Mouse (Mus musculus) embryonic facial prominence, embryonic 10.5 days (tissue): ENCODE measurements at regions not wholly inside any gene's neighbourhood (a gene's known extent, or its start where the extent isn't known, plus 50 kb on each side); places are given as distances from the start of the nearest gene placed in this dataset.
"Not testable (repeated sequence)": the region's sequence is repeated elsewhere in the genome, so short reads cannot be mapped to it uniquely, and the experiment has no call there.

Experiments
- DNase-seq: peaks from one replicate; pipeline ENCODE4 v3.0.0-alpha.2; 2017; ENCODE audit warnings: low spot score
- H3K27ac ChIP-seq: fragments of 300-500 bp; sonication (generic); replicated peaks from 2 replicates; pipeline ENCODE4 v1.5.1; 2016; ENCODE audit warnings: mild to moderate bottlenecking
- H3K27me3 ChIP-seq: fragments of 300-500 bp; sonication (generic); replicated peaks from 2 replicates; pipeline ENCODE4 v1.6.1; 2016; ENCODE audit warnings: low read depth, mild to moderate bottlenecking; ENCODE audit not compliant: poor library complexity, severe bottlenecking
- H3K36me3 ChIP-seq: fragments of 300-500 bp; sonication (generic); replicated peaks from 2 replicates; pipeline ENCODE4 v1.6.1; 2016; ENCODE audit warnings: mild to moderate bottlenecking, moderate library complexity
- H3K4me1 ChIP-seq: fragments of 300-500 bp; sonication (generic); 2 replicates; pipeline ENCODE4 v1.6.1; 2016
- H3K4me3 ChIP-seq: fragments of 300-500 bp; sonication (generic); 2 replicates; pipeline ENCODE4 v1.5.1; 2016; ENCODE audit warnings: mild to moderate bottlenecking, moderate library complexity
- H3K9me3 ChIP-seq: fragments of 300-500 bp; sonication (generic); 2 replicates; pipeline ENCODE4 v1.6.1; 2016; ENCODE audit warnings: mild to moderate bottlenecking
- WGBS: fragments of 180-500 bp; shearing (Covaris S2); methylation state at CpG from one replicate; pipeline ENCODE4 v1.1.7; 2016; 5-methylcytosine and 5-hydroxymethylcytosine counted together

DNA sequence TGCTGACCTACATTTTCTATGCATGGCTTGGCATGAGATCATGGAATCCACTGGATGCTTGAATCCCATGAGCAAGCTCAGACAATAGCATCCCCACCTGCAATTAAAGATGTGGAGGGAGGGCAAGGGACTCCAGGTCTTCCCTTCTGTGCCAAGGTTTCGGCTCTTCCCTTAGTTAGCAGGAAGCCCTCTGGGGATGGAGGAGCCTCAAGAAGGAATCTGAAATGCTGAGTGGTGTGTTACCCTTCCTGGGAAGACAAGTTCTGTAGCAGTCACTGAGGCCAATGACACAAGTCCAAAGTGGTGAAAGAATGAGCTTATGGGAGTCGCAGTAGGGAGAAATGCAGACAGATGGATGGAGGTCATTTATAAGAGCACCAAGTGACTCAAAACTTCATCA is 125.4 kb upstream of the Dapk1 start:
- Histone ChIP-seq H3K4me3 (no peak overlapping the region), H3K36me3 (no peaks in the 10 kb centered on the region), H3K27me3 (peaks cover 33% of the 10 kb centered on the region), H3K4me1 (peaks cover 23% of the 10 kb centered on the region), H3K27ac (no peak overlapping the region), H3K9me3 (no peaks in the 10 kb centered on the region)
- no peak for DNase-seq
- WGBS = 91% methylated on average over 2 of the region's 2 CpGs

DNA sequence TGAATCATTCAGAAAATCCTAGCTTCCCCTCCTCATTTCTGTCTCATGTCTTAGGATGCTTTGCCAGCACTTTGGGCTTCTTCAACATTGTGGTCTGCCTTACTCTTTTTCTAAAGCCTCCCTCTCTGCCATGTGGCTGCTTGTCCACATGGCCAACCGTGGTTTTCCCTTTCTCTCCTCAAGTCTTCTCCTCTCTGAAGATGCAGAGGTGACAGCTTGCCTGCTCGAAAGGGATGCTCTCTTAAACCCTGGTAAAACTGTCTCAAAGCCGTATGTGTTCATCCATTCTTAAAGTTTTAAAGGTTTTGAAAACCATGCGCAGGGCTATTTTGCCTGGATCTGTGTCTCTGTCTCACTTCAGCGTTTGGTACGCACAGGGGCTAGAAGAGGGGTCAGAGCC is 123.4 kb upstream of the Dapk1 start:
- H3K36me3 ChIP-seq = no peaks in the 10 kb centered on the region
- 75% methylated on average over 6 of the region's 6 CpGs for WGBS
- no peak overlapping the region for H3K4me3 ChIP-seq
- DNase-seq = no peak
- peaks cover 23% of the 10 kb centered on the region for H3K4me1 ChIP-seq
- H3K27ac ChIP-seq = no peak overlapping the region
- H3K9me3 ChIP-seq = no peaks in the 10 kb centered on the region
- H3K27me3 ChIP-seq = peaks cover 40% of the 10 kb centered on the region

DNA sequence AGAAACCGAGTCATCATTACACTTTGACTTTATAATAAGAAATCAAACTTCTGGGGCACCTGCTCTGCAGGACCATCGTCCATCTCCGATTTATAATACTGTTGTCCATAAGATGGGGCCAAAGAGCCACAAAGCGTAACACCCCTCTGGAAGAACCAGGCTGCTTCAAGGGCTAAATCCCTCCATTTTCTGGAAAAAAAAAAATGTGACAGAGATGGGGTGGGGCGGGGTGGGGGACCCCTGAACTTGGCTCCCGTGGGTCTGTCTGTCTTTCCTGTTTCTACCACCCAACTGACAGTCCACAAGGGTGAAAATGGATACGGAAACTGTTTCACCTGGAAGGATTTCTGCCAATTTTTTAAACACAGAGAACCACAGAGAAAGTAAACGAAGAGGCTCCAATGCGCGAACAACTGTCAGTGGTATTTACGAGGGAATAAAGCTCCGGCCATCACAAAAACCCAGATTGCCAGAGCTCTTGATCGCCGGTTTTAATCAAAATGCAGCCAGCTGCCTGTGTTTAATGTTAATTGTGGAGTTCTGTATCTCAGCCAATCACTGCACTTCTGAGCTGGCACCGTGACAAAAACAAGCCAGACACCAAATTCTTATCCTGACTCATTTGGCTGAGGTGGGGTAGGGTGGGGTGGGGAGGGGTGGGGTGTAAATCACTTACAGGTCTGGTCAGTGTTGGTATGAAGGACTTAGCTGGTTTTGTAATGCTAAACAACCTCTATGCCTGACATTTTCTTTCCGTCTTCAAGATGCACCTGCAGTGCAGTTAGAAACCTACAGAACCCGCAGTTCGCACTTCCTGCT is 122.5 kb upstream of the Dapk1 start:
- H3K9me3 ChIP-seq = peaks cover 4% of the 10 kb centered on the region; the same call in 1 of the 2 replicates
- peak overlapping the region; percentile 45 for H3K4me3 ChIP-seq
- peaks cover 23% of the 10 kb centered on the region for H3K4me1 ChIP-seq
- H3K27me3 ChIP-seq = peaks cover 40% of the 10 kb centered on the region
- H3K27ac ChIP-seq = no peak overlapping the region; the same call in 1 of the 2 replicates
- 9% methylated on average over 18 of the region's 18 CpGs for WGBS
- peak; percentile 52 for DNase-seq
- H3K36me3 ChIP-seq = no peaks in the 10 kb centered on the region

DNA sequence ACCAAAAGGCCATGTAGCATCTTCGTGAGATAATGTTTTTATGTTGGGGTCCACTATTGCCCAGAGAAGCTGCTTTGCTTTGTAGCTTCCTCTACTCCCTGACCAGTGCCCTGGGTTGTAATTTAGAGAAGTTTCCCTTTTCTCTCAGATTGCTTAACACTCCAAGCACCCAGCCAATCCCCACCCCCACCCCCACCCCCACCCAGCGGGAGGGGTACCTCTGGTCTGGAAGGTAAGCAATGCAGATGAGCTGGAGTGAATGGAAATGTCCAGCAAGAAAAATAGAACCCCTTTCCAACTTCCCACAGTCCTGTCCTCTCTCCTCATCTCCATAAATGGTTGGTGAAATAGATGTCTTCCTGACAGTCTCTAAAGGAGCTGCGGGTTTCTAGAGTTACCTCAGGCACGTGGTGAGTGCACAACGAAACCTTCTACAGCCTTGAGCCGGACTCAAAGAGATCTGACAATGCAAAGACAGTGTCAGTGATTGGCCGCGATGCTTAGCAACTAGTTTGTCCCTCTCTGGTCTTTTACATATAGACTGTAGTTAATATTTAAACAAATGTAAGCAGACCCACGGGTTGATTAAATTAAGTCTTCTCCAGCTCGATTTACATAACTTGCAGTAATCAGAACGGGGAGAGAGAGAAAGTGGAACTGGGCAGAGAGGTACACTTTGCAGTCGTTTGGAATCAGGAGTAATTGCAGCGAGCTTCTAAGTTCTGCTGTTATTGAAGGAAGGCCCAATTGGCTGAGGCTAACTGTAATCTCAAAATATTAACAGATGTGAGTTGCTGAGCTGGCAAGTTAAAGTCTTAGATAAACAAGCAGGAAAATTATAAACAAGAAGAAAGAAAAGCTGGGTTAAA is 121.7 kb upstream of the Dapk1 start:
- H3K4me1 ChIP-seq = peaks cover 23% of the 10 kb centered on the region
- WGBS = 14% methylated on average over 13 of the region's 13 CpGs
- H3K36me3 ChIP-seq = no peaks in the 10 kb centered on the region
- H3K27me3 ChIP-seq = peaks cover 40% of the 10 kb centered on the region
- H3K27ac ChIP-seq = peak overlapping the region; percentile 74
- H3K9me3 ChIP-seq = peaks cover 6% of the 10 kb centered on the region; the same call in 1 of the 2 replicates
- H3K4me3 ChIP-seq = peak overlapping the region; percentile 47
- peak; percentile 37 for DNase-seq

DNA sequence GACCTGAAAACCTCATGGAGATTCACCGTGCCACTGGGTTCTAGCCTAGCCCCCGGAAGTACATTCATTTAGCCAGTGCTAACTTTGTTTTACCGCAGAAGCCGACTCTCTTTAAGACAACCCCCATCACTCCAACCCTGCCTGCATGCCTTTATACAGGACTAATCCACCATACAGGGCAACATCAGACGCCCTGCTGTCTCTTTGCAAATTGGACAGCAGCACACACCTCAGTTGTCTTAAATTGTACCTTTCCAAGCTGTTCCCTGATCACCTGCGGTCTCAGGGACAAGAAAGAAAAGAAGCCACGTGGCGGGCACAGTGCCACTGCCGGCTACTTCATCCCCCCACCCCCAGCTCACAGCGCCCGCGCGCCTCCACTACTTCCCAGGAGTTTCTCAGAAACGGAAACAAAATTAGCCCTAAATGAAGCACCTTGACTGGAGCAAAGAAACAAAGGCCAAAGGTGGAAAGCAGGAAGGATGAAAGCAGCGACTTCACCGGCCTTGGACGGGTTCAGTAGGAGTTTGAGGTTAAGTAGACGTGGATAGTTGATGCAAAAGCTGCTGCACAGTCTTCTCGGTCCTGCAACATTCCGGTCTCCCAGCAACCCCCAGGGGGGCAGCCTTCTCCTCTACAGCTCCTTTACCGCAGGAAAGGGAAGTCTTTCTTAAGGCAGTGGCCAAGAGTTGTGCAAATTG is 120.9 kb upstream of the Dapk1 start:
- peak overlapping the region; percentile 47 for H3K4me3 ChIP-seq
- H3K9me3 ChIP-seq = peaks cover 6% of the 10 kb centered on the region; the same call in 1 of the 2 replicates
- H3K36me3 ChIP-seq = no peaks in the 10 kb centered on the region
- H3K27me3 ChIP-seq = peaks cover 40% of the 10 kb centered on the region
- 6% methylated on average over 21 of the region's 21 CpGs for WGBS
- peak overlapping the region; percentile 74 for H3K27ac ChIP-seq
- H3K4me1 ChIP-seq = peaks cover 23% of the 10 kb centered on the region
- peak; percentile 54 for DNase-seq

DNA sequence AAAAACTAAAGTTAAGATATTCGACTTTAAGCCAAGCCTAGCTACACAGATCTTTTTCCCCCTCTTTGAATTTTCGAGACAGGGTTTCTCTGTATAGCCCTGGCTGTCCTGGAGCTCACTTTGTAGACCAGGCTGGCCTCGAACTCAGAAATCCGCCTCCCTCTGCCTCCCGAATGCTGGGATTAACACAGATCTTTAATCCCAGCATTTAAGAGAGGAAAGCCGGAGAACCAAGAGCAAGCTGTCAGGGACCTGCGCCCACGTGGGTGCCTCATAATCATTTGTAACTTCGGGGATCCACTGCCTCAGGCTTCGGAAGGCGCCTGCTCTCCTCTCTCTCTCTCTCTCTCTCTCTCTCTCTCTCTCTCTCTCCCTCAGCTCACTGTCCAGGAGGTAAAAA is 120.3 kb upstream of the Dapk1 start:
- not testable (repeated sequence) for DNase-seq, H3K4me3 ChIP-seq, H3K9me3 ChIP-seq, H3K36me3 ChIP-seq
- peak overlapping the region; percentile 74; the same call in 1 of the 2 replicates for H3K27ac ChIP-seq
- WGBS = 65% methylated on average over 11 of the region's 11 CpGs
- peaks cover 23% of the 10 kb centered on the region for H3K4me1 ChIP-seq
- peaks cover 34% of the 10 kb centered on the region for H3K27me3 ChIP-seq

DNA sequence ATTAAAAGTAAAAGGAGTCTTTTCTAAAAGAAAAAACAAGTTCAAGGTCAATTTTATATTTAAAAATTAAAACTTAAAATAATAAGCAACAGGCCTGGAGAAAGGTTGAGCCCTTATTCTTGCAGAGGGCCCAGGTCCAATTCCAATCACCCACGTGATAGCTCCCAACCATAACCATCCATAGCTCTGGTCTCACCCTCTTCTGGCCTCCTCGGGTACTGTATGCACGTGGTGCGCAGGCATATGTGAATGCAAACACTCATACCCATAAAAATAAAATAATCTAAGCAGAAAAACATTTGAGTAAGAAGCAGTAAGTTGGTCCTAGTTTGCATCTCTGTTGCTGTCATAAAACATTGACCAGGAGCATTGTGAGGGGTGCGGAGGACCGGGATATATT is 119.8 kb upstream of the Dapk1 start:
- Histone ChIP-seq H3K27me3 (peaks cover 34% of the 10 kb centered on the region), H3K4me3 (no peak overlapping the region), H3K4me1 (peaks cover 23% of the 10 kb centered on the region), H3K27ac (no peak overlapping the region), H3K9me3 (peaks cover 7% of the 10 kb centered on the region; the same call in 1 of the 2 replicates), H3K36me3 (no peaks in the 10 kb centered on the region)
- 91% methylated on average over 6 of the region's 6 CpGs for WGBS
- no peak for DNase-seq

DNA sequence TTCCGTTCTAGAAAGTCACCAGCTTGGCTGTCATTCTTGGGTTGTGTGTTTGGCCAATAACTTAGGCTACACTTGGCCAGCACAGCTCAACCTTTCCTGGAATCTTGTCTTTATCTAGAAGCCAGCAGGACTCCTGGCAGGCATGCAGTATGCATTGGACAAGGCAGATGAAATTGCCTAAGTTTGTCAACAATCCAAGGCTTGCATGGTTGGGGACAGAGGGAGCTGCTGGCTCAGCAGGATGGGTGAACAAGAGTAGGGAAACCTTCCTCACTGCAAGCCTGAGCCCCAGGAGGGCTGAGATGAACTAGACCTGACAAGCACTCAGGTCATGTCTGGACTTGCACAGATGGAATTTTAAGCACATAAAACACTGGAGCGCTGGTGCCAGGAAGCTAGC is 115.6 kb upstream of the Dapk1 start:
- Histone ChIP-seq H3K4me1 (peaks cover 11% of the 10 kb centered on the region), H3K36me3 (no peaks in the 10 kb centered on the region), H3K27me3 (peaks cover 8% of the 10 kb centered on the region; the same call in 1 of the 2 replicates), H3K4me3 (no peak overlapping the region), H3K9me3 (peaks cover 9% of the 10 kb centered on the region; the same call in 1 of the 2 replicates), H3K27ac (no peak overlapping the region; the same call in 1 of the 2 replicates)
- DNase-seq = no peak
- 83% methylated on average over 2 of the region's 2 CpGs for WGBS

DNA sequence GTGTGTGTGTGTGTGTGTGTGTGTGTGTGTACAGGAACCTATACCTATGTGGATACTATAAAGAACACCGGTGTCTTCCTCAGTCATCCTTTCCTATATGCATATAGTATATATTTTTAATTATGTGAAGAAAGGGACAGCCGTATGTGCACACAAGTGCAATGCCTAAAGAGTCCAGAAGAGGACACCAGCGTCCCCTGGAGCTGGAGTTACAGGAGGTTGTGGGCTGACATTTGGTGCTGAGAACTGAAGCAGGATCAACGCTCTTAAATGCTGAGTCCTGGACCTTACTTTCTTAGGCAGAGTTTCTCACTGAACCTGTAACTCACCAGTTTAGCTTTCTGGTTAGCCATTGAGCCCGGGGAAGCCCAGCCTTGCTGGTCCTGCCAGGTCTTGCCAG is 114.9 kb upstream of the Dapk1 start:
- no peak overlapping the region for H3K4me3 ChIP-seq
- H3K4me1 ChIP-seq = peaks cover 9% of the 10 kb centered on the region
- DNase-seq = no peak
- WGBS = 93% methylated on average over 5 of the region's 5 CpGs
- H3K27me3 ChIP-seq = peaks cover 2% of the 10 kb centered on the region; the same call in 1 of the 2 replicates
- H3K27ac ChIP-seq = no peak overlapping the region
- peaks cover 9% of the 10 kb centered on the region; the same call in 1 of the 2 replicates for H3K9me3 ChIP-seq
- H3K36me3 ChIP-seq = no peaks in the 10 kb centered on the region

DNA sequence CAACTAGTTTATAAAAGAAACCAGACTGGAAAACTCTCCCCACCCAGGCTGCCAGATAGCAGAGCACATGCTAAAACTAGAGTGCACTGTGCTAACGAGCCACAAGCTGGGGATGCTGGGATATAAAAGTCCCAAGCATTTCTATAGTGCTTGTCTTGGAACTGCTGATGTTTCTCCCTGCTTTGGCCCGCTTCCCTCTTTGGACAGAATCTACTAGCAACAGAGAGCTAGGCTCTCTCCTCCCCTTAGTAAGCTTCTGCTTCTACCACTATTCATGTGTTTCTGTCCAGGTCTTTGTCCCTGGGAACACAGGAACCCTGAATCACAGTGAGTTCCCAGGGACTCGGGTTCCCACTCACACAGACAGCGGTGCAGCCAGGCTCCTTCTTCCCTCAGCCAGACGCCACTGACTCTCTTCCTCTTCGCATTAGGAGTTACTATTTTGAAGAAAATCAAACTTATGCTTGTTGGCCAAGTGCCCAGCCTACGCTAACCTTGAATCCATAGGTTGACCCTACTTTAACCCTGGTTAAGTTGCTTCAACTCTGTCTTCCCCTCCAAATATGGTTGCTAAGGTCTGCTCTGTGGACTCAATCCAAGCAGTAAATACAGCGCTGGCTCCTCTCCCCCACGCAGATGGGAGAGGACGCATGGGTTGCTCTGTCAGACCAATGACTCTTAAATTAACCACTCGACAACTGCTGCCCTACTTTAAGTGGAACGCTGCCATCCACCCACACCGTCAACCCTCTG is 113.4 kb upstream of the Dapk1 start:
- WGBS = 83% methylated on average over 13 of the region's 13 CpGs

DNA sequence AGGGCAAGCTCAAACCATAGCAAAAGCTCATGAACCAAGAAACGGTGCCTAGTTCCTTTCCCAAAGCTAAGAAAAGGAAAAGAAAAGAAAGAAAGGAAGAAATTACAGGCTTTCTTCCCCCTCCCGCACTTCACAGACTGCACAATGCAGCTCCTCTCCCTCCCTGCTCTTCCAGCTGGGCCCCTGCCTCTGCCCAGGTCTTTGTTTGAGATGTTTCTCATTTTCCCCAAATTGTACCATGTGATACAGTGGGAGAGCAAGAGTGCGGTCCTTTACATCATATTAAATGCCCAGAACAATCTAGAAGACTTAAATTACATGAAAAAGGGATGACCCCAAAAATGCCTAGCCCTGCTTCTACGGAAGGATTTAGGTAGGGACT is 112.9 kb upstream of the Dapk1 start:
- H3K4me1 ChIP-seq = peaks cover 17% of the 10 kb centered on the region
- 76% methylated on average over 4 of the region's 4 CpGs for WGBS
- H3K9me3 ChIP-seq = peaks cover 9% of the 10 kb centered on the region; the same call in 1 of the 2 replicates
- peak overlapping the region; percentile 44; the same call in 1 of the 2 replicates for H3K27ac ChIP-seq
- no peak for DNase-seq
- no peaks in the 10 kb centered on the region for H3K27me3 ChIP-seq
- no peak overlapping the region for H3K4me3 ChIP-seq
- H3K36me3 ChIP-seq = no peaks in the 10 kb centered on the region

More for the DNA sequence above, 113.4 kb upstream of the Dapk1 start:
- no peaks in the 10 kb centered on the region for H3K27me3 ChIP-seq
- H3K27ac ChIP-seq = peak overlapping the region; percentile 44; the same call in 1 of the 2 replicates
- no peak overlapping the region for H3K4me3 ChIP-seq
- no peak for DNase-seq
- peaks cover 13% of the 10 kb centered on the region for H3K4me1 ChIP-seq
- no peaks in the 10 kb centered on the region for H3K36me3 ChIP-seq
- H3K9me3 ChIP-seq = peaks cover 9% of the 10 kb centered on the region; the same call in 1 of the 2 replicates
